Mouse (Mus musculus) brain, embryonic 14.5 days (tissue): ENCODE results near the gene Pla2g4b.

Source experiments
- CTCF ChIP-seq: fragments of 200-500 bp; IDR thresholded peaks from 2 replicates; pipeline ENCODE4 v1.5.1; 2012; ENCODE audit warnings: inconsistent platforms, mild to moderate bottlenecking, moderate library complexity, borderline replicate concordance; ENCODE audit not compliant: insufficient read depth, insufficient read length; ENCODE audit errors: extremely low read depth
- POLR2A ChIP-seq: fragments of 200-500 bp; IDR thresholded peaks from 2 replicates; pipeline ENCODE4 v1.6.1; 2012; ENCODE audit warnings: mild to moderate bottlenecking, inconsistent platforms, borderline replicate concordance; ENCODE audit not compliant: poor library complexity, insufficient read depth, insufficient read length, severe bottlenecking; ENCODE audit errors: extremely low read depth

GRCm38 (mm10) chr2:120008672-120009071 lies 24.5 kb upstream of the Pla2g4b start:
- TF ChIP-seq CTCF (no peak), POLR2A (no peak)
